Mouse (Mus musculus) lung, adult 2 months (tissue): ENCODE measurements around the gene Cdadc1.

Source experiments
- CTCF ChIP-seq: fragments of 200-500 bp; IDR thresholded peaks from 2 replicates; pipeline ENCODE4 v1.5.1; 2011; ENCODE audit warnings: mild to moderate bottlenecking, low read length, control low read depth; ENCODE audit not compliant: insufficient read depth
- POLR2A ChIP-seq: fragments of 200-500 bp; IDR thresholded peaks from 2 replicates; pipeline ENCODE4 v1.6.1; 2011; ENCODE audit warnings: low read depth, mild to moderate bottlenecking, control low read depth, low read length, borderline replicate concordance; ENCODE audit errors: extremely low read depth

- TF ChIP-seq CTCF = no peak
- no peak for TF ChIP-seq POLR2A
Observed at GRCm38 (mm10) chr14:59551956-59552355, 45.8 kb downstream of the Cdadc1 start.
